Mouse (Mus musculus): ENCODE results near the gene Spag7.

DNA sequence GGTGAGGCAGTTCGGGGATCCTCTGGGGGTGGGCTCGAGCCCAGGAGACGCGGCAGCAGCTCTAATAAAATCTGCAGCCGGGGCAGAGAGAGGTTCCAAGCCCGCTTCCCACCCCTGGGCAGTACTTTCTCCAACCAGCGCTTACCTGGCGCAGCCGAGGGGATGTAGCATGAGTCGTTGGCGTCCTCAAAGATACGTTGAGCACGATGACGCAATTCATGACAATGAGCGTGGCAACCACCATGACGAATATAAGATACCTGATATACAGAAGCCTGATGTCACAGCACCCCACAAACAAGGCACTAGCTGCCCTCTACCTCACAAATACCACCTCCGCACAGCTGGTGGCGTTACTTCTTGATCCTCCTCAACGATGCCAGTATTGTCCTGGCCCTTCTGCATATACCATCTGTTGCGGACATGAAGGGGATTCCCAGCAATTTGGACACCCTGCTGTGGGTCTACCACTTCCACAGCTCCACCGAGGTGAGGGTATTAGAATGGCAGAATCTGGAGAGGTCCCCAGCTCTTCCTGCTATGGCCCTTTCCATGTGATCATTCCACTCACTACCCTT, 53.6 kb downstream of the Spag7 start, which contains the start of gene 4930544D05Rik:
- TF ChIP-seq CTCF (conservative IDR thresholded peaks at IDR 0.05; ENCODE audit: low read length) (no peak), POU5F1 (IDR thresholded peaks at IDR 0.05; ENCODE audit: borderline replicate concordance, low read length) (no peak)
